Mouse (Mus musculus) frontal cortex, adult (tissue): ENCODE data around the gene Oaf.
A peak's percentile ranks its signal among the peaks of the same experiment; 100 is the strongest.

Experiments
- ATAC-seq: cut with Nextera tagmentation; 2 replicates; pipeline ENCODE4 v1.9.2; 2017; ENCODE audit warnings: mild to moderate bottlenecking, moderate library complexity, mixed read lengths; ENCODE audit not compliant: low TSS enrichment

The Oaf gene

DNA sequence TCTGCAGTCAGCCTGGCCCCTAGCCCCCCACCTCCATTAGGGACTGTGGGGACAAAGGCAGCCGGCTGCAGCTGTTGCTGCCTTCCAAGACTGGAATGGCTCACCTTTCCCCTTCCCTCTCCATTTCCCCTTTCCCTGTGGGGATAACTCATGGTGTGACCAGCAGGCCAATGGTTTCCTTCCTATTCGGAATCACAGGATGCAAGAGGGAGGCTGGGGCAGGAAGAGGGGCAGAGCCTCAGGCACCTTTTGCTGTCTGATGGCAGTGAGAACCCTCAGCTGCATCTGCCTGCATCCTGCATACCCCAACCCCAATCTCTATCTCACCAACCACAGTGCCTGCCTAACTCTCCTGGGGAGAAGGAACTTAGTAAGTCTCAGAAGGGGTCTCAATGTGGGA, 14.2 kb downstream of the Oaf start:
- no peak for ATAC-seq

DNA sequence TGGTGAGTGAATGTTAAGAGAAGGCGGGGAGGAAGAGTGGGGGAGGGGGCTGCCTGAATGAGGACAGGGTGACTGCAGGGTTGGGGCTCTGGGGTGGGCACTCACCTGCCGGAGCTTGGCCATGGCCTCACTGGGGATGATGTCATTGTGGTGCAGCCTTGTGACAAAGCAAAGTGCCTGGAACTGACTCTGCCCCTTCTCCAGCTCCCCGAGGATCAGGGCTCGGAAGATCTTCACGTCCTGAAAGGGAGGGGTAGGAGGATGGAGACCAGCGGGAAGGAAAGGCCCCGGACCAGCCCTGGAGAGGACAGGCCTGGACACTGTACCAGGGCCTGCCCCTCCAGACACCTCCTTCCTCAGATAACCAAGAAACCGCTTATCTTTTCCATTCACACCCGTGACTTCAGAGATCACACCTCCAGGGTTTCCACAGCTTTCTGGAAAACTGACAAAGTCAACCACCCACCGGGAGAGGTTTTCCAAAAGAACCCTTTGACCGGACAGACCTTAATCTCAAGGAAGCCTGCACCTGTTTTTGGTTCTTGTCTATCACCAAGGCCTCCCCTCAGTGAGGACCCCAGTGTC, 14.8 kb downstream of the Oaf start:
- no peak for ATAC-seq

DNA sequence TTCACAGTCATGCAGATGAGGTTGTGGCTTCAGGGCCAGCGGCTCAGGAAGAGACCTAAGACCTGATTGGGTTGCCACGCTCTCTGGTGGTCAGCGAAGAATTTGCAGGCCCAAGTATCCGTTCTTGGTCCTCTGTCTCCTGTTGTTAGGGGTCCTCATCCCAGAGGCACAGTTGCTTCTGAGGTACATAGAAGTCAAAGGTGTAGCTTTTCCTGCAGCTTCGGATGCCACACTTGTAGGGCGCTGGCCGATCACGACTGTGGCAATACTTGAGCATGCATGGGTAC, 17.3 kb downstream of the Oaf start:
- ATAC-seq: no peak

DNA sequence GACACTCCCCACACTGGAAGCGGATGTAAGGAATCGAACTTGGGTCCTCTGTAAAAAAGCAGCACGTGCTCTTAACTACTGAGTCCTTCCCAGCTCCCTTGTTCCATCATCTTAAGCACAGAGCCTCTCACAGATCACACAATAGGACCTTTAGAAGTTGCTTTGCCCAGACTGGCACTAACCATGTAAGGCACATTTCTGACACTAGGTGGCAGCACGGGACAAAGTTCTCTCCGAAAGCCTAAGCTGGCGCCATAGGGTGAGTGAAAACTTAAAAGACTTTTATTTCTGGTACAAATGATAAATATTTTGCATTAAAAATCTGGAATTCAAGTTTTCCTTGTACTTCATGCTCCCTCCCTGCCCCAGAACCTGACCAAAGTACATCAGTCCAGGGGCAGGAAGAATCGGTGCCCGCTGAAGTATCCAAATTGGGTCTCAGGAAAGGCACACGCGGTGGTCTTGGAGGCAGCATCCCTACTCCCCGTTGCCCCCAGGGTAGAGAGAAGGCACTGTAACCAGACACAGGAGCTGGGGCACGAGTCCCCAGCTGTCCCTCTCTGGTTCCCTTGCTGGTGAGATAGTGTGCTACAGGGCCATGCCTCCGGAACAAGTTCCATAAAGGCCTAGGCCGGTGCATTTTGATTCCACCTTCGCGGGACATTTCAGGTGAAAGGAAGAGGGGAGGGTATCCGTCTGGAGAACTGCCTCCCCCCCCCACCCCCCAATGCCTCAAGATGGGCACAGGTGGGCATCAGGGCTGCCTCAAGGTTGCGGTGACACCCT, 17.9 kb downstream of the Oaf start:
- peak; percentile 70; the same call in 1 of the 2 replicates for ATAC-seq

DNA sequence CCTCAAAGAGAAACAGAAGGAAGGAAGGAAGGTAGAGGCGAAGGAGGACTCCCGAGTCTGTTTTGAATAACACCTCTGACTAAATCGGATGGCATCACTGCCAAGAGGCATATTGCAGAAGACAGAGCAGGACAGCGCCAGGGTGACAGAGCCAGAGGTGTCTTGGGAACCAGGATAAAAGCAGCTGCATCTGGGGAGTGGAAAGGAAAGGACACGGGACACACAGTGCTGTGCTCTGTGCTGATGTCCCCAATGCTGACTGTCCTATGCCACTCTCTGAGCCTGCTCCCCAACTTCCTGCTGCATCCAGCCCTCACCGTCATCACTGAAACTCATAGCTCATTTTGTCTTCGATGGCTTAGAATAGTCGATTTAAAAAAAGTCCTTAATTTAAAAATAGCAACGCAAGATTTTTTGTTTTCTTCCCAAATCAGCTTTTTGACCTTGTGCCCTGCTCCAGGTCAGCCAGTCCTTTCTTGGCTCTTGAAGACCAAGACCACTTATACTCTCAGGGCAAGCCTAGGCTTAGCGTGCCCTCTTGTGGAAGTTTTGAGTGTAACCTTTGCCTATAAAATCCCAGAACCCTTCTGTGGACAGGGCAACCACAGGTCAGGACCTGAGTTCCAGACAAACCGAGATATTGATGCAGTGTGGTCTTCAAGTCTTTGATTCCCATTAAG, 28.8 kb downstream of the Oaf start:
- peak; percentile 57; the same call in 1 of the 2 replicates for ATAC-seq

DNA sequence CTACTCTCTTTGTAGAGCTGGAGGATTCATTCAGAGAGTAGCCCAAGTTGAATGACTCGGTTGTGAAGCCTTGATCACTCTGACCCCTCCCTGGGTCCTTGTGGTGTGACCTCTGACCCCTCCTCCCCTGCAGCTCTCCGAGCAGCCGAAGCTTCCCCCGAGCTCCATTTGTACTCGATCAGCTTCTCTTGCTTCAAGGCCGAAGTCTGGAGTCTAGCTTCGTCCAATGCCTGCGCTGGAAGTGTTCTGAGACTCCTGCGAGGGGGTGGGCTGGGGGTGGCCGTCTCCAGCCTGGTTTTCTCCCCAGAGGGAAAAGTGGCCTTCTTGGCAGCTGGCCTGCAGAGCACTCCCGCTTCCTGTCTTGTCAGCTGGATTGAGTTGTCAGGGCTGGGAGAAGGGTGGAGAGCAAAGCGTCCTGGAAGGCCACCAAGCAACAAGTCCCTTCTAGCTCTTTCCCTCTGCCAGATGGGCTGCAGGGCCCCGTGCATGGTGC, 29.5 kb downstream of the Oaf start, which contains the start of gene Pou2f3:
Gene Pou2f3, minus strand, starts transcription at position 180 of the 493 bp plus-strand sequence.
- ATAC-seq: no peak; the same call in 1 of the 2 replicates

DNA sequence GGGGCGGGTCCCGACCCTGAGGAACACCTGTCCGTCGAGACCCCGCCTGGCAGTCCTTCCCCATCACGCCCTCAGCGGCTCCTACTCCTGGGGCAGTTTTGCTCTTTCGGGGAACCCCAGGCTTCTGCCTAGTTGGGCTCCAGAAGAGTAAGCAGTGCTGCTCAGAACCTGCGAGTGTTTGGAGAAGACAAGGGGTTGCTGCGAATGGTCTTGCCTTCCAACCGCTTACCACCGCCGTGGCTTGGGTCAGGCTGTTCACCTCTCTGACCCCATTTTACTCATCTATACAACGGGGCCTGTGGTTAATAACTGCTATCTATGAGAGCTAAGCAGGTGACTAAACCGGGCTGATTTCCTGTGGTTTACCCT, 33.7 kb downstream of the Oaf start:
- no peak for ATAC-seq

DNA sequence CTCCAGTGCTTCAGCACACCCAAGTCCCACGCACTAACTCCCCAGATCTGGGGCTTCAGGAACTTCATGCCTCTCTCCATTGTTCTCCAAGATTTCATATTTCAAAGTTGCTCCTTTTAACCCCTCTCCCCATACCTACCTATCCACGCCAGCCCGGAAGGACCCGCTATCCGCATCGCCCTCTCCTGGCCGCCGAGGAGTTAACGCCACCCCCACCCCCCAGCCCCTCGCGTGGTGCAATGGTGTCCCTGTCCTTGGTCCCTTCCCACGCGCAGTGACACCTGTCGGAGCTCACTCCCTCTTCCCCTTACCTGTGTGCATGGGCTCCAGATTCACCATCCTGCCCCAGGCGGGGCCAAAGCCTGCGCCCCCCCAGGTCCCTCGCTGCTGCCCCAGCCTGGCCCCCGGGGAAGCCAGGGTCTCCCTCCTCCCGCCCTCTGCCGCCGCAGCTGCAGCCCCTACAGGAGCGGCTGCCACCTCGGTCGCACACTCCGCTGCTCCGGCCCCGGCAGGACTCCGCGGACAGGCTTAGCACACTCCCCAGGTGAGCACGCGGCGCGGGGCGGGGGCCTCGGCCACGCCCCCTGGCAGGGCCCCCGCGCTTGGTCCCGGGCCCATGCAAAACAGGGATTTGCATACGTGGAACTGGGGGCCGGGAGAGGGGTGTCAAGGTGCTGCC, 34.2 kb downstream of the Oaf start:
- no peak for ATAC-seq

DNA sequence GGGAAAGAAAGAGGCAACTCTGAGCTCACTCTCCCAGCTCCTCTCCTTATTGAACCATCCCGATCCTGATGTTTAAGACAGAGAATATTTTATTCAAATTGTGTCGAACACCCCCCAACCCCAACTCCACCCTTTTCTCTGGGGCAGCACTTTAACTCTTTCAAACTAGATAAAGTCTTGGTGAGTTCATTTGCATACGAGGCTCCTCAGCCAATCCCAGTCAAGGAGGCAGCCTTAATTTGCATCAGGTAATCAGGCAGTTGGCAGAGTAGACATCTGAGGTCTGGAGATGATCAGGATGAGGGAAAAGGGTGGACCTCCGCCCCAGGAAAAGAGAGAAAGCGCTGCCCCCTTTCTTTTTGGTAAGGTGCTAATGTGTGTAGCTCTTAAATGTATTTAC, 39.5 kb downstream of the Oaf start:
- no peak for ATAC-seq

DNA sequence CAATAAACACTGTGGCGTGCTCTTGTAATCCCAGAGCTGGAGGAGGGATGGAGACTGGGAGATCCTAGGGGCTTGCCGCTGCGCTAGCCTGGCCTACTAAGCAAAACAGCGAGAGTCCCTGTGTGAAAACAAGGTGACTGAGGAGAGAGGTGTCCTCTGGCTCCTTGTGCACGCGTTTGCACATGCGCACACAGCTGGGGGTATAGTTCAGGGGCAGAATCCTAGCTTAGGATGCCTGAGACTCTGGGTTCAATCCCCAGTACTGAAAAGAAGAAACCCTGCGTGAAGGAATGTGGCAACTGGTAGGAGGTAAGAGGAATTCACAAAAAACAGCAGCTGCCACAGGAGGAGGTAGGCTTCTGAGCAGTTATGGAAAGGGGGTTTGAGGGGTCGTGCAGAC, 45.7 kb downstream of the Oaf start:
- no peak for ATAC-seq

DNA sequence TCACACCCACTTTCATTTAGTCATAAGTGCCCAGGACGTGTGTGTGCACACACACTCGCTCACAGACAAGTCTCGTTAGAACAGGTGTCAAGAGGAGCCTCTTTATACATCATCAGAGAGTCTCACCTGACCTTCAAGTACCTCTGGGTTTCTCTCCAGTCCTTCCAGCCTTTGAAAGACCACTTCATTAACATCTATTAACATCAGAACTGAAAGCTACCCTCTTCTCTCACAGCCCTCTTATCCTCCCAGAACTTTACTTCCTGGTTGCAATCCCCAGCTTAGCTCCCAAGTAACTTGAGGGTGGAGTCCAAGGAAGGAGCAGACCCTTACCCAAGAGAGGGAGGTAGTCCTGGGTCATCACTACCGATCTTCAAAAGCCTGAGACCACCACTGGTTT, 48.1 kb downstream of the Oaf start:
- no peak for ATAC-seq

DNA sequence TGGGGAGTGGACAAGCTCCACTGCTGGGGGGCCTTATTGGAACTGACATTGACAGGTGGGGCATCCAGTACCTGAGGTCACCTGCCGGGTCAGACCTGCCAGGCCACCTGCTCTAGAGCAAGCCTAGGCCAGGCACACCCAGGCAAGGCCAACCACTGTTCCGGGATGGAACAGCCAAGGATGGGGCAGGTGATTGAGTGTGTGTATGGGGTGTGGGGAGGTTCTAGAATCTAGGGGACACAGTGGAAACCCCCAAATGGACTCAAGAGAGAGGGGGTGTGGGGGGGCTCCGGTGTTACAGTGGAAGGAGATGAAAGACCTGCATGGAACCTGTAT, 50.7 kb downstream of the Oaf start:
- ATAC-seq: no peak

DNA sequence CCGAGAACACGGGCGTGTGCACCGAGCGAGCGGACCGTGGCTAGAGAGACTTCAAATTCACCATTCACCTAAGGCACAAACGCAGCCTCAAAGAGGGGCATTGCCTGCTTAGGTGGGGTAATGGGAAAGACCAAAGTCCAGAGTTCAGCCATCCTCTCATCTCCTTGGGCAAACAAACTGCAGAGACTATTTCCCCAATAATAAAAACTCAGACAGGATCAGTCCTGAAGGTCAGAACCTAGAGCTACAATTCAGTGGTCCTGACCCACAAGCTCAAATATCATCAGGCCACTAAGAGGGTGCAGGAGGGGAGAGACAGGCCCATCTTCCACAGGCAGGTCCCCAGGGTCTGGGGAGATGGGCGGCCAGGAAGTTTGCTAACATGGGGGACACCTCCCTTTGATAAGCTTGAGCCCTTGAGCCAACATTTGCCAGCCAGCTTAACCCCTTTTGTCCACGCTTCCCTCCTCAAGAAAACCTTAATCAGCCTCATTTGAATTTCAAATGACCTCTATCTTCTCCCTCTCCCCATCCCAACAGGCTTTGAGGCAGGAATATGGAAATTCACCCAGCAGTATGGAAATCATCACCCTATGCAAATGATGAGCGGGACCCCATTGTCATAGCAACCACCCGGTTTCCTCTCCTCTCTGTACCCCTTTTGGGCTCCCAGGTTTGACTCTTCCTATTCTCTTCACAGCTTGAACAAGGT, 51.2 kb downstream of the Oaf start:
- no peak for ATAC-seq

DNA sequence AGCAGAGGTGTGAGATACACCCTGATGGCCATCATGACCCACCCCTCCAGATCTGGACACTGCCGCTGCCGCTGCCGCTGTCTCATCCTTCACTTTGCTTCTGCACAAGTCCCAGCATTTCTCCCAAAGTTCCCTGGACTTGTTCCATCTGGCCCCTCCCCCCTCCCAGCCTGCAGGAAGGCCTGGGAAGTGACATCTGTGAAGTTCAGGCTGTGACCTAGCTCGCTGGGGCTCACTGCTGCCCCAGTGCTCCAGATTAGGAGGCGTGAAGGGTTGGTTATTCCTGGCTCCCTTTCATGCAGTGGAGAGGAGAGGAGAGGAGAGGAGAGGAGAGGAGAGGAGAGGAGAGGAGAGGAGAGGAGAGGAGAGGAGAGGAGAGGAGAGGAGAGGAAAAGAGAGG, 60.1 kb downstream of the Oaf start:
- ATAC-seq: no peak

DNA sequence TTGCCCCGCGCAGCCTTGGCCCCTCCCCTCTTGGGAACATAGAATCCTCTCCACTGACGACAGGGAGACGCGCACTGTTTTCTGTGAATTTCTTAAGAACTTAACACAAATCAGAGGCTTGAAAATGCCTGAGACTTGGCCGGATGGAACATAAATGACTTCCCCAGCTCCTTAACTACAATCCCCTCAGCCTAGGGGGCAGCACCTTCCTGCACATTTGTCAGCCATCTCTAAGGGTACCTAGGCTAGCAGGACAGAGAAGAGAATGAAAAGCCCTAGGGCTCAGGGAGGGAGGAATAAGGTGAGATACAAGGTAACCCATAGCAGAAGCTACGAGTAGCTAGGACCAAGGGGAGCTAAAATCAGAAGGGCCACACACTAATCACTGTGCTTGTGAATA, 61.5 kb downstream of the Oaf start:
- ATAC-seq: no peak
